Comparison of ENCODE assay signal across 26 mouse cellular contexts in the genomic region with DNA sequence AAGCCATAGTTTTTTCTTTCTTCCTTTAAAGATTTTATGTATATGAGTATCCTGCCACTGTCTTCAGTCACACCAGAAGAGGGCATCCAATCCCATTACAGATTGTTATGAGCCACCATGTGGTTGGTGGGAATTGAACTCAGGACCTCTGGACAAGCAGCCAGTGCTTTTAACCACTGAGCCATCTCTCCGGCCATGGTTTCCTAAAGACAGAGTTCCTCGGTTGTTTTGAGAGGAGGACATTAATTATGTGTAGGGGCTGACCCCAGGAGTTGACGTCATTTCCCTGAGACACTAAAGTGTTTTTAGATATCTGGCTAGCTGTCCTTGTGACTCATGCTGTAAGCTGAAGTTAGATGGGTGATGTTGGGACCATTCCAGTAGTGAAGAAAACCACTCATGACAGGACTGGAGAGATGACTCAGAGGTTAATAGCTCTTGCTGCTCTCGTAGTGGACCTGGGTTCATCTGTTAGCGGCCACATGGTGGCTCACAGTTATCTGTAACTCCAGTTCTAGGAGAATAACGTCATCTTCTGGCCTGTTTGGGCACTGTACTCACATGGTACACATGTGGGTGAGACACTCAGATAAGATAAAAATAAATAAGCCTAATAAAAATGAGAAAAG. TPM values are rescaled to one million over a fixed set of nuclear protein-coding genes. Genes with fewer than 3 reads are reported as not detected.
DNase-seq lines count a peak whose midpoint lies in the region.
"Had no signal": no experiment of that assay in that cellular context is flagged by ENCODE, and none has a peak within 500 bp of the region (broad histone marks: within the 10 kb centered on the region; RNA-seq: fewer than 3 reads in every experiment).

No protein-coding gene starts in this region.

- H3K36me3 ChIP-seq in forebrain, embryonic 10.5 days (replicated peaks) = no peaks in the 10 kb centered on the region
- H3K36me3 ChIP-seq: heart, embryonic 15.5 days; stomach, embryonic 15.5 days had no signal

- WGBS in forebrain, embryonic 10.5 days = 88% methylated on average over 6 of the region's 6 CpGs

- no peak overlapping the region for H3K4me3 ChIP-seq in forebrain, embryonic 10.5 days
- H3K4me3 ChIP-seq: heart, adult 2 months; heart, embryonic 15.5 days; stomach, embryonic 15.5 days had no signal

- H3K27ac ChIP-seq in forebrain, embryonic 10.5 days = no peak overlapping the region
- H3K27ac ChIP-seq: heart, adult 2 months; heart, embryonic 15.5 days; stomach, embryonic 15.5 days had no signal

- H3K9me3 ChIP-seq in forebrain, embryonic 10.5 days = no peaks in the 10 kb centered on the region
- H3K9me3 ChIP-seq: heart, embryonic 15.5 days; stomach, embryonic 15.5 days had no signal

- peaks cover 14% of the 10 kb centered on the region for H3K4me1 ChIP-seq in forebrain, embryonic 10.5 days
- H3K4me1 ChIP-seq: heart, embryonic 15.5 days; stomach, embryonic 15.5 days had no signal

- no peaks in the 10 kb centered on the region for H3K27me3 ChIP-seq in forebrain, embryonic 10.5 days (ENCODE audit: poor library complexity, severe bottlenecking)
- H3K27me3 ChIP-seq: heart, embryonic 15.5 days; stomach, embryonic 15.5 days had no signal

- peak; percentile 68 for DNase-seq in heart, adult 11 months
- DNase-seq in heart, adult 18-20 months = no peak
- DNase-seq in 3T3-L1 (ENCODE audit: low read depth, low spot score) (peak; percentile 96), NIH3T3 (ENCODE audit: low read depth) (peak; percentile 92)
- DNase-seq in adrenal gland, postnatal 25 days = peak; percentile 10
- DNase-seq in cerebellum, postnatal 10 days = no peak
- DNase-seq in frontal cortex, postnatal 10 days (ENCODE audit: low spot score in 2 of 2) = no peak
- DNase-seq in forebrain, embryonic 10.5 days (ENCODE audit: extremely low spot score, low spot score) = no peak
- DNase-seq: B cell, adult 2 months; cerebellum, adult 9-11 months; embryo, embryonic 11 days; forebrain, postnatal 0 days; heart, adult 2 months; kidney, adult 18-20 months; kidney, postnatal 14 days; left cerebral cortex, postnatal 4 days; liver; lung, adult 2 months; lung, postnatal 36 days; right cerebral cortex, postnatal 25 days; thymus, adult 18-20 months; thymus, postnatal 4 days had no signal

RNA-seq across cellular contexts. Expression of a gene that starts 18.6 kb away (rescaled TPM):
- 10 to 100 TPM; 27.0 to 29.3 TPM for total RNA-seq in heart, adult 18-20 months (2021)
- 52.1 and 53.4 TPM in 2 replicates for total RNA-seq in adrenal gland, postnatal 25 days (2021)
- polyA plus RNA-seq in forebrain, embryonic 10.5 days (2016; fragmentation: Nextera tagmentation; extraction: Ambion mirVana) = 31.7 and 32.3 TPM in 2 replicates

RNA-seq across cellular contexts. Expression of a gene that starts 27.7 kb away (rescaled TPM):
- total RNA-seq in heart, adult 18-20 months (2021) = under 1 TPM in 1 of 2 experiments, not detected in 1; 0.10 TPM
- 0.48 and 0.49 TPM in 2 replicates for total RNA-seq in adrenal gland, postnatal 25 days (2021)
- polyA plus RNA-seq in forebrain, embryonic 10.5 days (2016; fragmentation: Nextera tagmentation; extraction: Ambion mirVana) = not detected in 2 replicates
- total RNA-seq: heart, adult 2 months; hematopoietic stem cell, adult 5-6 weeks; neutrophil, adult 5-6 weeks had no signal

Comparison
In these comparisons a context has a peak if more than half of its experiments do, and no peak if none do; other contexts are left out.
1. DNase-seq: peak in heart, adult 11 months (single experiment), 3T3-L1 (single experiment), NIH3T3 (single experiment) and adrenal gland, postnatal 25 days (single experiment); none in heart, adult 18-20 months (0 of 2), cerebellum, postnatal 10 days (0 of 2), frontal cortex, postnatal 10 days (0 of 2) and forebrain, embryonic 10.5 days (single experiment).